Mouse (Mus musculus) heart, postnatal 0 days (tissue): ENCODE data around the gene 4930544D05Rik.

Source experiments
- CTCF ChIP-seq: IDR thresholded peaks from 2 replicates; pipeline ENCODE4 v1.5.1; 2016; ENCODE audit warnings: antibody characterized with exemption, control low read depth, low read depth
- EP300 ChIP-seq: IDR thresholded peaks from 2 replicates; pipeline ENCODE4 v1.6.1; 2016; ENCODE audit warnings: antibody characterized with exemption, low read depth

- TF ChIP-seq EP300 (no peak), CTCF (peak; percentile 19; the same call in 1 of the 2 replicates)
Measured at GRCm38 (mm10) chr11:70664741-70665140, 49.1 kb downstream of the 4930544D05Rik start.
